Mouse (Mus musculus): ENCODE measurements around the gene Fgfr2. TPM values are rescaled to one million over a fixed set of nuclear protein-coding genes. Genes with fewer than 3 reads are reported as not detected.

Fgfr2 gene
- polyA plus RNA-seq, 1 experiment, result 114 TPM

DNA sequence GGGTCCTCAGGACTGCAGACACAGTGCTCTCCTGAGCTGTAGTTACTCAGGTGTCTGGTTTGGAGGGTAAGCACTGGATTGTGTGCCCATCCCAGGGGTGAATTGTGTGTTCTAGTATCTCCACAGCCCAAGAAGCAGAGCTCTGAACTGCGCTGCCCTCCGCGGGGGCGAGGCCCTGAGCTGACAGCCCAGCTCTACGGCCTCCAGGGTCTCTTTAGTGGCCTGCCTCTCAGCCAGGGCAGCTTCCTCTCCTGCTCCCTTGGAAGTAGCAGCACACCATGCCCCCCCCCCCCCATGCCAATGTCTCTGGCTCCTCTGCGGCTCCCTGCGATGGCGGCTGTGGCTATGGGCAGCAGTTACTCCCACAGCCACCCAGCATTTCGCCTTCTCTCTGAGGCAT is 411.6 kb downstream of the Fgfr2 start:
- H3K4me3 ChIP-seq (replicated peaks; ENCODE audit: extremely low read depth, low read depth, low read length), result no peak overlapping the region
- TF ChIP-seq CTCF (IDR thresholded peaks at IDR 0.05; ENCODE audit: insufficient read depth, low read length) (no peak), POLR2A (IDR thresholded peaks at IDR 0.05; ENCODE audit: borderline replicate concordance, extremely low read depth, low read depth, low read length) (no peak)
- WGBS, result 31% methylated on average over 9 of the region's 9 CpGs
- H3K4me1 ChIP-seq (ENCODE audit: control insufficient read depth, insufficient read depth, low read length), result peaks cover 36% of the 10 kb centered on the region
- DNase-seq, result no peak

- TF ChIP-seq POLR2A (IDR thresholded peaks at IDR 0.05; ENCODE audit: borderline replicate concordance, extremely low read depth, low read depth, low read length) (no peak), CTCF (IDR thresholded peaks at IDR 0.05; ENCODE audit: insufficient read depth, low read length) (peak; percentile 34)
- peaks cover 8% of the 10 kb centered on the region for H3K4me1 ChIP-seq (ENCODE audit: control insufficient read depth, insufficient read depth, low read length)
- DNase-seq, result no peak
- 86% methylated on average over 7 of the region's 7 CpGs for WGBS
- no peak overlapping the region for H3K4me3 ChIP-seq (replicated peaks; ENCODE audit: extremely low read depth, low read depth, low read length)
These were observed 418.0 kb downstream of the Fgfr2 start for GRCm38 (mm10) chr7:132705130-132705529.

DNA sequence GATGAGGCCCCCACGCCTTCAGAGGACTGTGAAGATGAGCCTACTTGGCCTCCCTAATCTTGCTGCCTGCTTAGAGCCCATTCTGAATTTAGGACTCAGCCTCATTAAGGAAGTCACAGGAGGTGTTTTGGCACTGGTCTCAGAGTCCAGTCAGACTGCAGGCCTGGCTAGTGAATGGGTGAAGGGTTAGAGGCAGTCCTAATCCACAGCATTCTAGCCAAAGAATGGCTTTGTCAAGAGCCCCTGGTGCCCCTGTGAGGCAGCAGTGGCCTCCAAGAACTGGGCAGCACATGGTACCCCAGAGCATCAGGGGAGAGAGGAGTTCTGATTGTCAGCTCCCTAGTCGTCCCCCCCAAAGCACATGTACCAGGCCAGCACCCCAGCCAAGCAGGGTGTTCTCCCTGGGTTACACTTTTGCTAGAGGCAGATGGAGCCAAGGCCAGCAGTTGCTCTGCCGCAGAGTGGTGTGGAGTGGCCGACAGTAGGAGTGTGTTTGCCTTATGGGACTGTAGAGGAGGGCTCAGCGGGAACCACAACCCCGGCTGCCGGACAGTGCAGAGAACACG is 418.8 kb downstream of the Fgfr2 start:
- WGBS, result 75% methylated on average over 8 of the region's 8 CpGs
- DNase-seq, result no peak
- TF ChIP-seq POLR2A (IDR thresholded peaks at IDR 0.05; ENCODE audit: borderline replicate concordance, extremely low read depth, low read depth, low read length), result no peak
- Histone ChIP-seq H3K4me3 (replicated peaks; ENCODE audit: extremely low read depth, low read depth, low read length) (no peak overlapping the region), H3K4me1 (ENCODE audit: control insufficient read depth, insufficient read depth, low read length) (peaks cover 8% of the 10 kb centered on the region)

- DNase-seq, result no peak
- H3K4me1 ChIP-seq (ENCODE audit: control insufficient read depth, insufficient read depth, low read length), result peaks cover 8% of the 10 kb centered on the region
- H3K4me3 ChIP-seq (replicated peaks; ENCODE audit: extremely low read depth, low read depth, low read length), result no peak overlapping the region
- WGBS, result 80% methylated on average over 9 of the region's 9 CpGs
- no peak for TF ChIP-seq CTCF (IDR thresholded peaks at IDR 0.05; ENCODE audit: insufficient read depth, low read length)
- TF ChIP-seq POLR2A (IDR thresholded peaks at IDR 0.05; ENCODE audit: borderline replicate concordance, extremely low read depth, low read depth, low read length), result no peak
These were observed 419.4 kb downstream of the Fgfr2 start for GRCm38 (mm10) chr7:132703515-132704309.

- H3K4me1 ChIP-seq (ENCODE audit: control insufficient read depth, insufficient read depth, low read length), result peaks cover 8% of the 10 kb centered on the region
- no peak for DNase-seq
- H3K4me3 ChIP-seq (replicated peaks; ENCODE audit: extremely low read depth, low read depth, low read length), result no peak overlapping the region
- WGBS, result 67% methylated on average over 5 of the region's 5 CpGs
- no peak for TF ChIP-seq CTCF (IDR thresholded peaks at IDR 0.05; ENCODE audit: insufficient read depth, low read length)
- no peak for TF ChIP-seq POLR2A (IDR thresholded peaks at IDR 0.05; ENCODE audit: borderline replicate concordance, extremely low read depth, low read depth, low read length)
These were observed 420.6 kb downstream of the Fgfr2 start for GRCm38 (mm10) chr7:132702492-132703070.

DNA sequence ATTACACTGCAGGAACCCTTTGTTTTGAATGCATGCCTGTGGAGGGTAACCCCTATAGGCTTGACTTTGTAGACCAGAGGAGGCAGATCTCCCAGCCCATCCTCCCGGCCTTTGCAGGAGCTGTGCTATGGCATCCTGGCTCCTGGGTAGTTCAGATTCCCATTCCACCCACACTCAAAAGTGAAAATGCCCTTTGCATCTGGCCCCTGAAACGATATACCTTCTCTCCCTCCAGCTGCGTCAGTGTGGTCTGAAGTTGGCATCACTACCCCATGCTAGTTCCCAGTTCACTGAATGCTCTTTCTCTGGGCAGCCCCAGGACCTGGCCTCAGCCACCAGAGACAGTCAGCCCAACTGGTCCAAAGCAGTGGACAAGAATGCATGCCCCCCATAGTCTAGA is 421.1 kb downstream of the Fgfr2 start:
- Histone ChIP-seq H3K4me1 (ENCODE audit: control insufficient read depth, insufficient read depth, low read length) (peaks cover 8% of the 10 kb centered on the region), H3K4me3 (replicated peaks; ENCODE audit: extremely low read depth, low read depth, low read length) (no peak overlapping the region)
- DNase-seq, result no peak
- TF ChIP-seq CTCF (IDR thresholded peaks at IDR 0.05; ENCODE audit: insufficient read depth, low read length) (no peak), POLR2A (IDR thresholded peaks at IDR 0.05; ENCODE audit: borderline replicate concordance, extremely low read depth, low read depth, low read length) (no peak)
- WGBS, result 86% methylated on average over 3 of the region's 3 CpGs

DNA sequence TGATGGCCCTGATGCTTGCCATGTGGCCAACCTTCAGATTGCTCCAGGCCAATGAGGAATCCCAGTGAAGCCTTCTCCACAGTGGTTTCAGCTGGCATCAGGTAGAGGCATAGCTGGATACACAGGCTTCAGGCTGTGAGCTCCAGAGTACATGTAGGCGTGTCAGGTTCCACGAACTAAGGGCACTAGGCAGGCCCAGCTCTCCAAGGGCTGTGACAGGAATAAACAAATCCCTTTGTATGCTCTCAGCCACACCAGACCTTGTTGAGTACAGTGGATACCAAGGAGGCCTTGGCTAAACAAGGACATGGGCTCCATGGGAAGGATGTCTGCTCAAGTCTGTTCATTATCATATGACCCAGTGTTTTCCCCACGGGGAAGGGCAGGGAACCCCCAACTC is 421.7 kb downstream of the Fgfr2 start:
- Histone ChIP-seq H3K4me3 (replicated peaks; ENCODE audit: extremely low read depth, low read depth, low read length) (no peak overlapping the region), H3K4me1 (ENCODE audit: control insufficient read depth, insufficient read depth, low read length) (peaks cover 8% of the 10 kb centered on the region)
- 46% methylated on average over 3 of the region's 3 CpGs for WGBS
- no peak for DNase-seq
- no peak for TF ChIP-seq CTCF (IDR thresholded peaks at IDR 0.05; ENCODE audit: insufficient read depth, low read length)
- TF ChIP-seq POLR2A (IDR thresholded peaks at IDR 0.05; ENCODE audit: borderline replicate concordance, extremely low read depth, low read depth, low read length), result no peak

DNA sequence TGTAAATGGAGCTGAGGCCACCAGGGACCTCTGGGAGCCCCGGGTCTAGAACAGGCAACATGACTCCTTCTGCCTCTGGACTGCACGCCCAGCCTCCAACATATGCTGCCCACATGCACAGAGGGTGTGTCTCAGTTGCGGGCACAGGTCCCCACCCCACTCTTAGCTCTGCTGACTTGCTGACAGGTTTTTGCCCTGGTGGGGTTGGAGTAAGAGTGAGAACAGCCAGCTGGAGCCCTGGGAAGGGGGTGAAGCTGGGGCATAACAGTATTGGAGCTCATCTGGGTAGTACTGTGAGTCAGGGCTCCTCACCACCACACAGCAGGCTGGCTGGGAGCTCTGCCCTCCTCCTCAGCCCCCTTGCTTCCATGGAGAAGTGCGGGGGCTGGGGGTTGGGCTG is 423.0 kb downstream of the Fgfr2 start:
- TF ChIP-seq POLR2A (IDR thresholded peaks at IDR 0.05; ENCODE audit: borderline replicate concordance, extremely low read depth, low read depth, low read length) (no peak), CTCF (IDR thresholded peaks at IDR 0.05; ENCODE audit: insufficient read depth, low read length) (no peak)
- DNase-seq, result no peak
- H3K4me3 ChIP-seq (replicated peaks; ENCODE audit: extremely low read depth, low read depth, low read length), result no peak overlapping the region
- H3K4me1 ChIP-seq (ENCODE audit: control insufficient read depth, insufficient read depth, low read length), result peaks cover 8% of the 10 kb centered on the region
- WGBS, result 78% methylated on average over 4 of the region's 4 CpGs

GRCm38 (mm10) chr7:132699639-132700038 is 423.5 kb downstream of the Fgfr2 start:
- no peak for DNase-seq
- H3K4me1 ChIP-seq (ENCODE audit: control insufficient read depth, insufficient read depth, low read length), result peaks cover 8% of the 10 kb centered on the region
- H3K4me3 ChIP-seq (replicated peaks; ENCODE audit: extremely low read depth, low read depth, low read length), result no peak overlapping the region
- TF ChIP-seq CTCF (IDR thresholded peaks at IDR 0.05; ENCODE audit: insufficient read depth, low read length) (no peak), POLR2A (IDR thresholded peaks at IDR 0.05; ENCODE audit: borderline replicate concordance, extremely low read depth, low read depth, low read length) (no peak)

DNA sequence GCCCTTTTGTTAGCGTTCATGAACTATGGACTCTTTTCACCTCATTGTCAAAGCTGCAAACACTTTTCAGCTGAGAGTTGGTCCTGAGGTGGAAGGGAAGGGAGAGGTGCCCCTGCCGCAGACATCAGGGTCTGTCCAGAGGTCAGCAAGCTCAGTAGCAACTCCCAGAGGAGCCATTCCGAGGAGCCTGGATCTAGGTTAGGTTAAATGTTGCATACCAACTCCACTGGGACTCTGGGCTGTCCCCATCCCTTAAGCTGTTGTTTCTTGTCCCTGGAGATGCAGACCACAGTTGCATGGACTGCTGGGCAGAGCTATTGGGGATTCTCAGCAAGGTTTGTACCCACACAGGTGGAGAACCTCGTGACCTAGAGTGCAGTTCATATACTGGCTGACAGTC is 424.0 kb downstream of the Fgfr2 start:
- no peak overlapping the region for H3K4me3 ChIP-seq (replicated peaks; ENCODE audit: extremely low read depth, low read depth, low read length)
- 83% methylated on average over 4 of the region's 4 CpGs for WGBS
- no peak for DNase-seq
- TF ChIP-seq POLR2A (IDR thresholded peaks at IDR 0.05; ENCODE audit: borderline replicate concordance, extremely low read depth, low read depth, low read length) (no peak), CTCF (IDR thresholded peaks at IDR 0.05; ENCODE audit: insufficient read depth, low read length) (no peak)
- H3K4me1 ChIP-seq (ENCODE audit: control insufficient read depth, insufficient read depth, low read length), result peaks cover 7% of the 10 kb centered on the region
